Mouse (Mus musculus) neutrophil, adult 5-6 weeks (primary cell): ENCODE data around the gene Hipk1. TPM values are rescaled to one million over a fixed set of nuclear protein-coding genes. Genes with fewer than 3 reads are reported as not detected.

Source experiments
- ATAC-seq: fragments of 151-379, 151-347 bp; 2 replicates; pipeline ENCODE4 v1.8.0; 2017; ENCODE audit warnings: mild to moderate bottlenecking, moderate TSS enrichment; ENCODE audit not compliant: insufficient number of reproducible peaks, poor library complexity, low FRiP score, severe bottlenecking; ENCODE audit errors: extremely low read depth
- total RNA-seq: library from RNA; stranded (forward); fragments of 200-1000 nt; gene quantifications from 2 replicates; pipeline ENCODE4 v1.2.3, GENCODE M21; 2017

The Hipk1 gene
- total RNA-seq, 1 experiment from 2014 or later: 247 TPM

GRCm38 (mm10) chr3:103766789-103767188, 24.6 kb downstream of the Hipk1 start:
- no peak for ATAC-seq

GRCm38 (mm10) chr3:103759261-103759970, 31.9 kb downstream of the Hipk1 start:
- no peak for ATAC-seq

GRCm38 (mm10) chr3:103758456-103758855, 32.9 kb downstream of the Hipk1 start:
- no peak for ATAC-seq

- ATAC-seq: no peak
These were observed 34.4 kb downstream of the Hipk1 start for GRCm38 (mm10) chr3:103756920-103757319.

- ATAC-seq: no peak
These were observed 36.0 kb downstream of the Hipk1 start for GRCm38 (mm10) chr3:103755351-103755750.

- no peak for ATAC-seq
These were observed 39.8 kb downstream of the Hipk1 start for GRCm38 (mm10) chr3:103751558-103751957.

GRCm38 (mm10) chr3:103746711-103747110, 44.7 kb downstream of the Hipk1 start:
- ATAC-seq: no peak

GRCm38 (mm10) chr3:103745001-103745770, 46.2 kb downstream of the Hipk1 start:
- ATAC-seq: peak; percentile 65

GRCm38 (mm10) chr3:103743208-103743607, 48.2 kb downstream of the Hipk1 start:
- no peak for ATAC-seq

- no peak for ATAC-seq
These were observed 51.0 kb downstream of the Hipk1 start for GRCm38 (mm10) chr3:103740342-103740741.

GRCm38 (mm10) chr3:103739329-103739728, 52.0 kb downstream of the Hipk1 start, which contains the start of gene Gm10964:
Gene Gm10964, plus strand, starts transcription at chr3:103739366.
- no peak for ATAC-seq

- peak; percentile 58 for ATAC-seq
These were observed 53.4 kb downstream of the Hipk1 start, which contains the start of gene Olfml3 for GRCm38 (mm10) chr3:103737778-103738571. Gene Olfml3, minus strand, starts transcription at chr3:103738001.

GRCm38 (mm10) chr3:103737061-103737754, 54.2 kb downstream of the Hipk1 start:
- no peak for ATAC-seq

GRCm38 (mm10) chr3:103735776-103736600, 55.4 kb downstream of the Hipk1 start:
- ATAC-seq: no peak

- no peak for ATAC-seq
These were observed 56.5 kb downstream of the Hipk1 start for GRCm38 (mm10) chr3:103734696-103735519.

- no peak for ATAC-seq
These were observed 57.3 kb downstream of the Hipk1 start for GRCm38 (mm10) chr3:103733799-103734695.
